Mouse (Mus musculus) spleen, embryonic (tissue): ENCODE results near the gene Lamc2.

Experiments
- CTCF ChIA-PET: fragments of 350-600 bp; sonication (Branson Sonifier 250); formaldehyde crosslinking; loops from one replicate; lab custom pipeline; 2022; lab: Charles Lee

Gene Lamc2

GRCm38 (mm10) chr1:153129992-153130713 is 56.1 kb downstream of the Lamc2 start:
- CTCF ChIA-PET: no interaction called here

GRCm38 (mm10) chr1:153128780-153129179 is 57.5 kb downstream of the Lamc2 start:
- CTCF ChIA-PET: no interaction called here

GRCm38 (mm10) chr1:153127622-153128021 is 58.6 kb downstream of the Lamc2 start:
- CTCF ChIA-PET: no interaction called here

GRCm38 (mm10) chr1:153126491-153127381 is 59.5 kb downstream of the Lamc2 start:
- CTCF ChIA-PET: no interaction called here

GRCm38 (mm10) chr1:153125287-153126275 is 60.7 kb downstream of the Lamc2 start:
- CTCF ChIA-PET: interaction anchor here (0.5 kb wide), 1 partner anchor 413 kb away, joined by 3 read pairs; no protein-coding TSS in a partner anchor

- CTCF ChIA-PET: interaction anchor here (0.8 kb wide), 1 partner anchor 70 kb away, joined by 3 read pairs; no protein-coding TSS in a partner anchor
Observed at GRCm38 (mm10) chr1:153124502-153124901, 61.7 kb downstream of the Lamc2 start.

GRCm38 (mm10) chr1:153122764-153123163 is 63.5 kb downstream of the Lamc2 start:
- CTCF ChIA-PET: no interaction called here

- CTCF ChIA-PET: no interaction called here
Observed at GRCm38 (mm10) chr1:153121320-153121719, 64.9 kb downstream of the Lamc2 start.

- CTCF ChIA-PET: no interaction called here
Observed at GRCm38 (mm10) chr1:153120544-153120943, 65.7 kb downstream of the Lamc2 start.

- CTCF ChIA-PET: no interaction called here
Observed at GRCm38 (mm10) chr1:153115315-153115714, 70.9 kb downstream of the Lamc2 start.

GRCm38 (mm10) chr1:153111596-153111995 is 74.7 kb downstream of the Lamc2 start:
- CTCF ChIA-PET: no interaction called here

GRCm38 (mm10) chr1:153109836-153110235 is 76.4 kb downstream of the Lamc2 start:
- CTCF ChIA-PET: no interaction called here

- CTCF ChIA-PET: interaction anchor here (0.5 kb wide), 1 partner anchor 1999 kb away, joined by 6 read pairs; no protein-coding TSS in a partner anchor
Observed at GRCm38 (mm10) chr1:153109346-153109745, 76.9 kb downstream of the Lamc2 start.

- CTCF ChIA-PET: interaction anchor here (0.5 kb wide), 1 partner anchor 392 kb away, joined by 4 read pairs; no protein-coding TSS in a partner anchor
Observed at GRCm38 (mm10) chr1:153107866-153108265, 78.4 kb downstream of the Lamc2 start.

- CTCF ChIA-PET: no interaction called here
Observed at GRCm38 (mm10) chr1:153104804-153105203, 81.4 kb downstream of the Lamc2 start.

- CTCF ChIA-PET: no interaction called here
Observed at GRCm38 (mm10) chr1:153103186-153103554, 83.1 kb downstream of the Lamc2 start.

- CTCF ChIA-PET: no interaction called here
Observed at GRCm38 (mm10) chr1:153102296-153103185, 83.7 kb downstream of the Lamc2 start.

- CTCF ChIA-PET: interaction anchor here (0.7 kb wide), 1 partner anchor 12 kb away, joined by 3 read pairs; no protein-coding TSS in a partner anchor
Observed at GRCm38 (mm10) chr1:153101327-153101880, 84.8 kb downstream of the Lamc2 start.

GRCm38 (mm10) chr1:153100912-153101311 is 85.3 kb downstream of the Lamc2 start:
- CTCF ChIA-PET: interaction anchor here (0.7 kb wide), 1 partner anchor 12 kb away, joined by 3 read pairs; no protein-coding TSS in a partner anchor
